Mouse (Mus musculus) 416B (cell line): Measurements from ENCODE around the gene Fga.

ENCODE experiments used
- DNase-seq: peaks from one replicate; pipeline ENCODE4 v3.0.0; 2011; ENCODE audit warnings: low read depth

Gene Fga

GRCm38 (mm10) chr3:83025475-83026301 lies at the start of gene Fga:
TSS of gene Fga (plus strand) at chr3:83026076.
- DNase-seq: no peak

DNA sequence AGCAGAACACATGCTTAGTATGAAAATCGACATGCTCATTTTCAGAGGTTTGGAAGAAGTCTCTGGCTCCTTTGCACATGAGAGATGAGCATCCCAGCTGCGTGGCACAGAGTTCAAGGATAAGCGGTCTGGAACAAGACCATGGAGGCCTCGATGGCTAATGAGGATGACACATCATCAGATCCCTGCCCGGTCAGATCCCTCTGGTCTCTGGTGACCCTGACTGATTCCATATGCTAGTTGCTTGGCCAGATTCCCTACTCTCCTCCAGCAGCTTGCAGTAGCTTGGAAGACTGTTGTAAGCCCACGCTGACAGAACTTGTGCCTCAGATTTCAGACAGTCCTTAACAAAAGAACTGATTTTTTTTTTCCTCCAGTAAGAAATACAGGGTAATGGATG lies 45.1 kb upstream of the Fga start:
- no peak for DNase-seq

GRCm38 (mm10) chr3:82981861-82982260 lies 44.0 kb upstream of the Fga start:
- no peak for DNase-seq

- no peak for DNase-seq
Observed at GRCm38 (mm10) chr3:82984840-82985239, 41.0 kb upstream of the Fga start.

DNA sequence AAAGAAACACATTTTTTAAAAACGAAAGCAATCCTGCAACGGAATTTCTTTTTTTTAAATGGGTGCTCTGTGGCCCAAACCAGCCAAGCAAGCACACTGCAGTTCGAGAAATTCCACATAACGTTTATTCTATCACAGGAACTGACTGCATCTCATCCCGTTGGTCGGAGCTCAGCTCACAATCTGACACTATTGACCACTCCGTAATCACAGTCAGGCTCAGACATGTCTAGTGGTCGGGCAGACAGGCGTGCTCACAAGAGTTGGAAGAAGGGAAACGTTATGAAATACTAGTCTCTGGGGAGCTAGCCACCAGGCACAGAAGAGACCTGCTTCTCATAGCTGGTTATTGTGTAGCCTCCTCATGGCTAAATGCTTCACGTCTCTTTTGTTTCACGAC lies 33.9 kb upstream of the Fga start:
- DNase-seq: no peak

- no peak for DNase-seq
Observed at GRCm38 (mm10) chr3:82992956-82993355, 32.9 kb upstream of the Fga start.

DNA sequence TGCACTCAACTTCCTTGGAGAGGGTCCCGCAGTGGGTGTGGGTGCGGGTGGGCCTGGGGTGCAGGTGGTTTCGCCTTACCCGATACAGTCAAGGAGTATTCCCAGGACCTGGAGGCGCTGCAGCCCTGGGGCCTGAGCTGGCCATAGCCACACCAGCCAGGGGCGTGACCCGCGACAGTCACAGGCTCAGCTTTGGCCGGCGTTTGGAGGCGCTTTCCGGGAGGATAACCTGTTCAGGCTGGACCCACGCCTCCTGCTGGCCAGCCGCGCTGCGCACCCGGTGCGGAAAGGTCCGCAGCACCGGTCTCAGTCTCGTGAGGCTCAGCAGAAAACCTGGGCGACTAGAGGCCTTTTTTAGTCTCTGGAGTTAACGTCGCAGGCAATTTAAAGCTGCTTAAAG lies 30.5 kb upstream of the Fga start:
- DNase-seq: no peak

DNA sequence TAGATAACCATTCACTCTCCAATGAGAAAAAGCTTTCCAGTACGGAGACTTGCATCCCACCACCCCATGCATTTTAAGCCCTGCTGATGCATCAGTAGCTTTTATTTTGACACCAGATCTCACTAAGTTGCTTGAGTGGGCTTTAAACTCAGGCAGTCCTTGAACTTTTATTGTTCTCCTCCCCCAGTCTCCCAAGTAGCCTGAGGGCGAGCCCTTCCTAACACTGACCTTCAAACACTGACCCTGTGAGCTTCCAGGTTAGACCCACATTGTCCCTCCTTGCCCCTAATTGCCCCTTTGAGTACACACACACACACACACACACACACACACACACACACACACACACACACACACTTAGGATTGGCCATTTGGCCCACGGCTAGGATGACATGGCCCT lies 29.2 kb upstream of the Fga start:
- DNase-seq: no peak

GRCm38 (mm10) chr3:82998772-82999463 lies 27.0 kb upstream of the Fga start:
- peak; percentile 84 for DNase-seq

DNA sequence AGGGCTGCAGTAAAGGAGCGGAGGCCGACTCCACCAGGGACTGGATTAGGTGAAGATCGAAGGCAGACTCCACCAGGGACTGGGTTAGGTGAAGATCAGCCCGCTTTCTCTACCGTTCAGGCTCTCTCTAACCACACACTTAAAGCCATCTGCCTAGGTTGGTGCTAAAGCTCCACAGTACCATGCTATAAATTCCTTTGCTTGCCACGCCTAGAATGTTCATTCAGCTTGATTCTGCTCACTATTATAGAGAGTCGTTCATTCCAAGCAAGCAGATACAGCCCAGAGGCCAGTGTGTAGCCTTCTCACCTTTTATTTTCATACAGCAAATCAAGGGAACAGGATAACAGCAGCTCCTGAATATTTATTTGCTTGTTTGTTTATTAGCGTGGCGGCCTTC lies 25.9 kb upstream of the Fga start:
- no peak for DNase-seq

GRCm38 (mm10) chr3:83002191-83002590 lies 23.7 kb upstream of the Fga start:
- peak; percentile 60 for DNase-seq

DNA sequence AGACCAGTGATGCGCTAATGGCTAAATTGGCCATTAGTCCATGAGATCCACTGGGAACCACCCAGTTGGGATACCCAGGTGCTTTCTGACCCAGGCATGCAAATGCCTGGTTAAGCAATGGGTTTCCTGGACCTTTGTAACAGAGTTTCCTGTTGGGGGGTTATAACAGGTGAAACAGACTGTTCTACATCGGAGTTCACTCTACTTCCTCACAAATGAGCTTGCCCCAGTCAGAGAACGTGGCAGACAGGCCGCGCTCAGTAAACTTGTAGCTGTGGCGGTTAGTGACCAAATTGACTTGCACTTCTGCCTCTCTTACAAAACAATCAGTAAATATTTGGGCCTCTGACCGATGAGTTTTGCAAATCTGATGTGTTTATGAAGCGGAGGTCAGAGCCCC lies 22.8 kb upstream of the Fga start:
- DNase-seq: no peak

- DNase-seq: no peak
Observed at GRCm38 (mm10) chr3:83004801-83005200, 21.1 kb upstream of the Fga start.

DNA sequence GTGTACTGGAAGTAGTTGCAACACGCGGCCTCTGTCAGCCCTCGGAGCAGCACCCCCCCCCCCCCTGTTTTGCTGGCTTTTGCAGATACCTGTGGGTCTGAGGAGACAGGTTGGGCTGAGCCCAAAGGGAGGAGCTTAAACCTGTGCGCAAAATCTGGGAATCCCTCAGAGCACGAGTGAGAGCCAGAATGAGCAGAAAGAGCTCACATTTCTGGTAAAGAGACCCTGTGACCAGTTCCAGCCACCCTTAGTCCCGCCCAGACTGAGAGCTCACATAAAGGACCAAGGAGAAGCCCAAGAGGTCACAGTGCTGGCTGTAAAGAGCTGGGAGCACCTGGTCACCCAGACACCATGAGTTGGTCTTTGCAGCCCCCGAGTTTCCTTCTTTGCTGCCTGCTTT lies 18.3 kb upstream of the Fga start, which contains the start of gene Fgg:
Fgg (plus strand) TSS at position 168 of the 400 bp plus-strand sequence.
- no peak for DNase-seq

GRCm38 (mm10) chr3:83010291-83010690 lies 15.6 kb upstream of the Fga start:
- DNase-seq: no peak

- DNase-seq: no peak
Observed at GRCm38 (mm10) chr3:83011136-83011535, 14.7 kb upstream of the Fga start.

DNA sequence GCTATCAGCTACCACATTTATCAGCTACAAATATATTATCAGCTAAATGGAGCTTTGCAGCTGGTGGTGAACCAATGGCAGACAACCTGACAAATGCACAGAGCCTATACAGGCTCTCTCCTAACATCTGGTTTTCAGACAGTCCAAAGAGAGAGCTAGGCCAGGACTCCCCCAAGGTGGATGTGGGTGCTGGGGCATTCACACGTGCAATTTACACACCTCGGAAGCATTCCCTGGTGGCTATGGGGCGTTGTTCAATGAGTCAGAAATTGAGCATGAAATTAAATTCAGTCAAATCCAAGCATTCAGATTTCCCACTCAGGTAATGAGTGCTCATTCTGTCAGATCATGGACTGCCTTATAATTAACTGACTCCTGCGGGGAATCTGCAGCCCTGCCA lies 14.3 kb upstream of the Fga start:
- no peak for DNase-seq

GRCm38 (mm10) chr3:83012636-83013035 lies 13.2 kb upstream of the Fga start:
- DNase-seq: no peak

DNA sequence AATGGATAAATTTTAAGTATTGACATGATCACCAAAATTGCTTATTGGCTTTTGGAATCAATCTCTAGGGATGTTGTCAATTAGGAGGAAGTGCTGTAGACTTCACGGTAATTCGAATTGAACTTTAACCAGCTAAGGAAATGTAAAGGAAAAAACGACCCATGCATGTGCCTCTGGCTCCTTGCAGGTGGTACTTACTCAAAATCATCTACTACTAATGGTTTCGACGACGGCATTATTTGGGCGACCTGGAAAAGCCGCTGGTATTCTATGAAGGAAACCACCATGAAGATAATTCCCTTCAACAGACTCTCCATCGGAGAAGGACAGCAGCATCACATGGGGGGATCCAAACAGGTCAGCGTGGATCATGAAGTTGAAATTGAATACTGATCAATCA lies 11.9 kb upstream of the Fga start:
- no peak for DNase-seq

- DNase-seq: no peak
Observed at GRCm38 (mm10) chr3:83016236-83016635, 9.6 kb upstream of the Fga start.

GRCm38 (mm10) chr3:83020387-83020786 lies 5.5 kb upstream of the Fga start:
- DNase-seq: no peak

DNA sequence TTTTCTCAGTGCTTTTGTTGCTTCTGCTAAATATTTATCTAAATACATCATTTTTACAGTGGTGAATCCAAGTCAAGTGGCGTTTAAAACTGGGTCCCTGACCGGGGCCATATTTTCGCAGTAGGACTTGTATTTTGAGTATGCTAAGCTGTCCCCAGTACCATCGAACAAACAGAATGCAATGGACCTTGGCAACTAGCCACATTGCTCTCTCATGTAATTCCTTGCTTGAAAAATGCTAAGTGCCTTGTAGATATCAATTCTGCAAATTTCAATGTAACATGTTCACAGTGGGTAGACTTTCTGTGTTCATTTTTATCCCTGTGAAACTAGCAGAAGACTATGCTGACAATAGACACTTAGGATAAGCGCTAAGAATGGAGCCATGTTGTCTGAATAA lies 4.7 kb upstream of the Fga start:
- DNase-seq: no peak

DNA sequence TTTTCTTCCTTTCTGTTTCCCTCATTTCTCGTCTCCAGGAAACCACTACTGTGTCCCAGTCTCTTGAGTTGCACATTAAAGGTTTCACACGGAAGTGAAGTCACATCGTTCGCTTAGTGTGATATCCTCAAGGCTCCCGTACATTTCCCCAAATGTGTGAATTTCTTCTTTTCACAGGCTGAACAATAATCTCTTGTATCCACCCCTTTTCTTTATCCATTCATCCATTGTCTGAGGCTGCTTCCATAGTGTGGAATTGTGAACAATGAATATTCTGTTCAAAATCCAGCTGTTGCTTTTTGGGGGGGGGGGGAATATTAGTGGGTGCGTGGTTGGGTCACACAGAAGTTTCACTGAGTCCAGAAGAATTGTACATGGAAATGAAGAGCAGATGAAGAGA lies 840 bp upstream of the Fga start:
- no peak for DNase-seq
